In genomic region chr11:113223756-113224323, GRCm38 (mm10) we compare ENCODE assay signal across 18 mouse cellular contexts.
DNase-seq lines count a peak whose midpoint lies in the region; ATAC-seq and TF ChIP-seq lines count a peak whose summit lies in the region.
"Had no signal": no experiment of that assay in that cellular context is flagged by ENCODE, and none has a peak within 500 bp of the region (broad histone marks: within the 10 kb centered on the region; RNA-seq: fewer than 3 reads in every experiment).

No protein-coding gene starts in this region.

- peak; percentile 7 for DNase-seq in lung, postnatal 36 days
- no peak for DNase-seq in lung, adult 2 months
- DNase-seq in adrenal gland, adult (ENCODE audit: inconsistent age in 2 of 2, low spot score in 1 of 2) = peak; percentile 46 to 82
- peak; percentile 34 for DNase-seq in adrenal gland, postnatal 25 days
- peak; percentile 47 for DNase-seq in mesoderm, embryonic 11.5 days (ENCODE audit: low read depth, low spot score)
- no peak for DNase-seq in cerebellum, postnatal 36 days
- no peak for DNase-seq in heart, postnatal 14 days
- DNase-seq: B cell, adult 2 months; cerebellum, adult 11-12 months; kidney, postnatal 10 days; layer of hippocampus, adult 9-11 months; lung, adult 18-20 months; lung, postnatal 4 days; thymus, postnatal 25 days had no signal

- no peak overlapping the region for H3K4me3 ChIP-seq in lung, adult 2 months (replicated peaks; ENCODE audit: extremely low read depth, low read depth, low read length)
- H3K4me3 ChIP-seq: erythroblast, embryonic 14.5 days; midbrain, embryonic 13.5 days had no signal

- no peak for TF ChIP-seq CTCF in lung, adult 2 months (IDR thresholded peaks at IDR 0.05; ENCODE audit: insufficient read depth, low read length)

- WGBS in lung, adult 2 months = 29% methylated on average over 4 of the region's 4 CpGs

- no peak for ATAC-seq in granulocyte monocyte progenitor cell, adult 5-6 weeks (replicated peaks; ENCODE audit: poor library complexity, severe bottlenecking)
- ATAC-seq: forebrain, embryonic 16.5 days; midbrain, embryonic 13.5 days had no signal

- no peak for TF ChIP-seq POLR2A in lung, adult 2 months (IDR thresholded peaks at IDR 0.05; ENCODE audit: borderline replicate concordance, extremely low read depth, low read depth, low read length)

- intact Hi-C loops in heart, postnatal 14 days (cut with DNase I) = no loop called here

- no peaks in the 10 kb centered on the region for H3K4me1 ChIP-seq in lung, adult 2 months (ENCODE audit: control insufficient read depth, insufficient read depth, low read length)

Comparison
In these comparisons a context has a peak if more than half of its experiments do, and no peak if none do; other contexts are left out.
1. DNase-seq: peak in lung, postnatal 36 days (single experiment), adrenal gland, adult (2 of 2), adrenal gland, postnatal 25 days (single experiment) and mesoderm, embryonic 11.5 days (single experiment); none in lung, adult 2 months (single experiment), cerebellum, postnatal 36 days (0 of 2) and heart, postnatal 14 days (0 of 2).